Mouse (Mus musculus) c-Kit-positive CD71-positive TER-119-negative erythroid progenitor cells, embryonic 14.5 days (primary cell): ENCODE measurements around the gene Mnt.
"Not testable (repeated sequence)": the region's sequence is repeated elsewhere in the genome, so short reads cannot be mapped to it uniquely, and the experiment has no call there.

Experiments
- DNase-seq: peaks from one replicate; pipeline ENCODE4 v3.0.0-alpha.2; 2013; ENCODE audit warnings: low read depth

Gene Mnt

GRCm38 (mm10) chr11:74830256-74831161 lies at the start of gene Mnt:
TSS of gene Mnt (plus strand) at chr11:74830920.
- peak; percentile 97 for DNase-seq

- DNase-seq: no peak
Measured at GRCm38 (mm10) chr11:74792874-74793273, 37.8 kb upstream of the Mnt start.

- no peak for DNase-seq
Measured at GRCm38 (mm10) chr11:74800658-74801057, 30.1 kb upstream of the Mnt start.

- no peak for DNase-seq
Measured at GRCm38 (mm10) chr11:74804081-74804627, 26.6 kb upstream of the Mnt start.

GRCm38 (mm10) chr11:74807246-74807882 lies 23.4 kb upstream of the Mnt start:
- no peak for DNase-seq

- DNase-seq: no peak
Measured at GRCm38 (mm10) chr11:74808251-74808853, 22.4 kb upstream of the Mnt start.

- DNase-seq: no peak
Measured at GRCm38 (mm10) chr11:74810134-74810533, 20.6 kb upstream of the Mnt start.

- DNase-seq: not testable (repeated sequence)
Measured at GRCm38 (mm10) chr11:74811027-74811426, 19.7 kb upstream of the Mnt start.

- DNase-seq: no peak
Measured at GRCm38 (mm10) chr11:74811538-74811937, 19.2 kb upstream of the Mnt start.

GRCm38 (mm10) chr11:74815795-74816194 lies 14.9 kb upstream of the Mnt start:
- no peak for DNase-seq

- DNase-seq: no peak
Measured at GRCm38 (mm10) chr11:74820921-74821320, 9.8 kb upstream of the Mnt start.

GRCm38 (mm10) chr11:74821463-74821862 lies 9.3 kb upstream of the Mnt start:
- DNase-seq: no peak

- no peak for DNase-seq
Measured at GRCm38 (mm10) chr11:74822746-74823440, 7.8 kb upstream of the Mnt start.

- no peak for DNase-seq
Measured at GRCm38 (mm10) chr11:74826151-74826550, 4.6 kb upstream of the Mnt start.

GRCm38 (mm10) chr11:74826702-74827101 lies 4.0 kb upstream of the Mnt start:
- no peak for DNase-seq

- DNase-seq: no peak
Measured at GRCm38 (mm10) chr11:74827791-74828403, 2.8 kb upstream of the Mnt start.

- DNase-seq: no peak
Measured at GRCm38 (mm10) chr11:74828404-74828931, 2.3 kb upstream of the Mnt start.

GRCm38 (mm10) chr11:74828965-74829550 lies 1.7 kb upstream of the Mnt start:
- DNase-seq: no peak

- peak; percentile 81 for DNase-seq
Measured at GRCm38 (mm10) chr11:74829812-74830211, 908 bp upstream of the Mnt start.

- DNase-seq: no peak
Measured at GRCm38 (mm10) chr11:74831191-74831605, 478 bp downstream of the Mnt start.
